Mouse (Mus musculus): ENCODE measurements around the gene Cbr2.
"Not testable (repeated sequence)": the region's sequence is repeated elsewhere in the genome, so short reads cannot be mapped to it uniquely, and the experiment has no call there.

Cbr2 gene

DNA sequence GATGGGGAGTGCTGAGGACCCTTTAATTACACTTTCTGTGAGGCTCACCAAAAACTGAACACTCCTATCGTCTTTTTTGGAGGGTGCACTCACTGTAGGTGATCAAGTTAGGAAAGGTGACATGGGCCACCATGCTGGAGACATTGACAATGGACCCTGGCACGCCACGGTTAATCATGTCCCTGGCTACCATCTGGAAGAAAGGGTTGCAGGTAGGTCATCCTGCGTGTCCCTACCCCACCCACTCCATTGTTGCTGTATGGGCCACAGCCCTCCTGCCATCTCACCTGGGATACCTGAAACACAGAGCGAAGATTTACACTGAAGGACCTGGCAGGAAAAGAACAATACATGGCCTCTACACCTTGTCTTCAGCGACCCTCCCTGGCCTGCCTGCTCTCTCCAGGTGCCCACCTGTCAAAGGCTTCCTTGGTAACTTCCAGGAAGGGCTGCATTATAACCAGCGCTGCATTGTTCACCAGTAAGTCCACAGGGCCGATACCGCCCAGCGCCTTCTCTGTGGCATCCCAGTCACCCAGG is 1.5 kb downstream of the Cbr2 start:
- no peak for DNase-seq

DNA sequence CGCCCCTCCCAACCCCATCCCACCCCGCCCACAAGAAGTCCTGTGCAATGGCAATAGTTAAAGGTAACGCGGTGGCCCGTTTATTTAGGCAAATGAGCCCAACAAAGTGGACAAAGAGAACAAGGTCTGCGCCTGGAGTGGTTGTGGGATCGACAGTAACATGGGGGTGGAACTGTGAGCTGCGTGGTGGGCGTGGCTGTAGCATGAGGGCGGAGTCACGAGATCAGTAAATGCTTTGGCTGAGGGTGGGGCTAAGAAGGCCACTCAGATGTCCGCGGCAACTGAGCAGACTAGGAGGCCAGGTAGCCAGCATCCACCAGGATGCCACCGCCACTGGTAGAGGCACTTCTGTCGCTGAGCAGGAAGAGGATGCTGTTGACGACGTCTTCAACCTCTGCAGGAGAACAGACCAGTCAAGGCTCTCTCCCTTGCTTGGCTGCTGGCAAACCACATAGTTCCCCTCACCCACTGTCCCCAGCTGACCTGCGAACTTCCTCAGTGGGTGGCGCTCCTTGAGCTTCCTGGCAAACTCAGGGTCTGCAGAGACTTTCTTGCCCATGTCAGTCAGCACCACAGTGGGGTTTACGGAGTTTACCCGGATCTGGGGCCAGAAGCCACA is 2.4 kb downstream of the Cbr2 start:
- DNase-seq: not testable (repeated sequence)

DNA sequence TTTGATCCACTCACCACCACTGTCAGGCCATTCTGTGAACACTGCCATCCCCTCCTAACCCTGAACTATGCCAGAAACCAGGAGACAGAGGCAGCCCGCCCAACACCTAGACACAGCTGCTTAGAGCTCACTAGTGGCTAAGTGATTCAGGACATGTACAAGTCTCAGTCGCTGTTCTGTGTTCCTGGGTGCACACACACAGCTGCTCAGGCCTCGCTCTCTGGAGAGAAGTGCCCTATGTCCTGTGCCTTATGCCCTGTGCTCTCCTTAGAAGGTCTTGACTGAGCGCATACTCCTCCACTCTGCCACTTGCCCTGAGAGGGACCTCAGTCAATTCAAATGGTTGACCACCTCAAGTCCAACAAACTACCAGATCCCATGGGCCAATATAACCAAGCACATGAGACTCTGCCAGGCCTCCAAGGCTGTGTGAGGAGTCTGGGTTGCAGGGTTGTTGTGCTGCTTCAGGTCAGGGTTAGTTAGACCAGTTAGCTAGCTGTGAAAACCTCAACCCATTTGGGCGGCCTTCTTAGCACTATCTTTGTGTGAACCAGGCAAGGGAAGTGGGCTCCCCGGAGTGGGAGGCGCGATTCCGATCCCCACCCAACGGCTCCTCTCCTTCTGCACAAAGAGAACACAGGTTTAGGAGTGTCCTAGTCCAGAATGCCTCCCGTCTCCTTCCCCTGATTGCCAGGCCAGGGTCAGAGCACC is 3.2 kb downstream of the Cbr2 start:
- DNase-seq: no peak

DNA sequence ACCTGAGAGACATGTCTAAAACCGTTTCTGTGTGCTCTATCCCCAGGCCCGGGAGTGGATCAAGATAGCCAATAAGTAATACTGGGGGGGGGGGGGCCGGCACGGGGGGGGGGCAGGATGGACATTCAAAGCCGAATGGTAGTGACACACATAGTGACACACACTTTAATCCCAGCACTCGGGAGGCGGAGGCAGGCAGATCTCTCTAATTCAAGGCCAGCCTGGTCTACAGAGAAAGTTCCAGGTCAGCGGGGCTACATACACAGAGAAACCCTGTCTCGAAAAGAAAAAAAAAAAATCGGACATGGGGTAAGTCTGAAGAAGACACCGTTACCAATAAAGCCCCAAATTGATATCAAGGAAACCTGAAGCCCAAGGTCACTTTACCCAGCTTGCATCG is 4.3 kb downstream of the Cbr2 start:
- DNase-seq: no peak

DNA sequence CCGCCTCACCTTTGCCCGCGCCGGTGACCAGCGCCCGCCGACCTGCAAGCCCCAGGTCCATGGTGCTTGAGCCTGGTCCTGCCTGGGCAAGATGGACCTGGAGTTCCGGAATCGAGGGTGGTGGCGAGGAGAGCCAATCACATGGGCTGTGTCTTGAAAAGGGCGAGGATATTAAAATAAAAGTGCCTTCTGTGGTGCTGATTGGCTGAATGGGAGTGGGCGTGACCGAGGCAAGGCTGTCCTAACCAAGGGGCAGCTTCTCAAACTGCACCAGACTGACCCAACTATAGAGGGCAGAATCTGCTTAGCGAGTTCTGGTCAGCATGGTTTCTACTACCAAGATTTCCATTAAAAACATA is 4.8 kb downstream of the Cbr2 start, which contains the start of gene Dcxr:
TSS of gene Dcxr (minus strand) at position 113 of the 359 bp plus-strand sequence.
- peak; percentile 87 for DNase-seq

DNA sequence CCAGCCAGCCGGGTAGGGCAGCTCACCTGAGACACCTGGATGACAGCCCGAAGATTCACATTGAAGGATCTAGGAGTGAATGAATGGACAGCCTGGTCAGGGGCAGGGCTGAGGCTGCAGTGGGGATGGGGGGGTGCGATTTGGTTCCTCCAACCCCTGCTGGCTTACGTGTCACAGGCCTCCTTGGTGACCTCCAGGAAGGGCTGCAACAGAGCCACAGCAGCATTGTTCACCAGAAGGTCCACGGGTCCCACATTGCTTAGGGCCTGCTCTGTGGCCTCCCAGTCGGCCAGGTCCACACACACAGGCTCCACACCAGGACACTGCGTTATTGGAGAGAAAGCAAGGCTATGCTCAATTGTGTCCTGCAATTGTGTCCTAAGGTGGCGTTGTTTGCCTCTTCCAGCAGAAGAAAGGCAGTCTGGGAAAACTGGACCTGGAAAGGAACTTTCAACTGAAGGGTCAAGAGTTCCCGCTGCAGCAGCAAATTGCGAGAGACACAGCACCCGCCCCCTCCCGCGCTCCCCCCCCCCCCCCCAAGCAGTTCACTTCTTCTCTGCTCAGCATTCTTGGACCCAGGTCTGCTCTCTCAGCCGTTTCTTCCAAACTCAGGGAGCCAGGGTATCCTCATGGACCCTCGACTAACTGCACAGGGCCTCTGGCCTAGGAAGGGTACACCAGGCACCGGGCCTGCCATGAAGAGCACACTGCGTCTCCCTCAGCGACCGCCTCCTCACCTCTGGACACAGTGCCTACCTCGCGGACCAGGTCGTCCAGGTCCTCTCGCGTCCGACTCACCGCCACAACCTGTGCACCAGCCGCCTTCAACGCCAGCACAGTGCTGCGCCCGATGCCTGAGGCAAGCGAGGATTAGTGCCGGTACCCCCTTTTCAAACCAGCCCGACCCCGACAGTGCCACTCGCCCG is 5.4 kb downstream of the Cbr2 start:
- no peak for DNase-seq

DNA sequence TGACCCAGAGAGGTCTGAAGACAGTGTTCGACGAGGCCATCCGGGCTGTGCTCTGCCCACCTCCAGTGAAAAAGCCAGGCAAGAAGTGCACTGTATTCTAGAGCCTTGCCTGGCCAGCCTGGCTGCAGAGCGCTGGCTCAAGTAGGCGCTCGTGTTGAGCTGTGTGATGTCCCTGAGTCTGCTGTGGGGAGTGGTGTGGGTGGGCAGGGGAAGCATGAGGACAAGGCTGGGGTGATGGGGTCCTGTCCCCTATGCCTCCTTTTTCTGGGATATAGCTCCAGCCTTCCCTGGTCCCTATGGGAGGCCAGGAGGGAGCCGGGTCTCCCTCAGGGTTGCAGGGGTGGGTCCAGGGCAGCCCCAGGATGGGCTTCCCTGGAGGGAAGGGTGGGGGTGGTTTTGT is 8.4 kb downstream of the Cbr2 start:
- no peak for DNase-seq

DNA sequence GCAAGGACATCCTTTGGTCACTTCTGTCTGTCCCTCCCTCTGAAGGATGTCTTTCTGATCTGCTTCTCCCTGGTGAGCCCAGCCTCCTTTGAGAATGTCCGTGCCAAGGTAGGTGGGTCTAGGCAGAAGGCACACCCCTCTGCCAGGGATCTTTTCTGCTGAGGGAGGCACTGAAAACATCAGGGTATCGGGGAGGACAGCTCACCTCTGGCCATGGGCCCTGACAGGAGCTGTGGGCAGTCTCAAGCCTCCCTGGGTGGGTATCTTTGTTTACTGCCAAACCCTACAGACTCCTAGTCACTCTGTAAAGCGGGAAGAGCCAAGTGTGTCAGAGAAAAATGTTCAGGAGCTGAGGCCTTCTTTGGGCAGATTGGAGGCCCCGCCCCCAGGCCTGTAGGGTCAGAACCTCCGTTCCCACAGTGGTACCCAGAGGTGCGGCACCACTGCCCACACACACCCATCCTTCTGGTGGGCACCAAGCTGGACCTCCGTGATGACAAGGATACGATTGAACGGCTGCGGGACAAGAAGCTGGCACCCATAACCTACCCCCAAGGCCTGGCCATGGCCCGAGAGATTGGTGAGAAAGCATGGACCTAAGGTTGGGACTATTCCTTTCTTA is 9.0 kb downstream of the Cbr2 start:
- DNase-seq: no peak

DNA sequence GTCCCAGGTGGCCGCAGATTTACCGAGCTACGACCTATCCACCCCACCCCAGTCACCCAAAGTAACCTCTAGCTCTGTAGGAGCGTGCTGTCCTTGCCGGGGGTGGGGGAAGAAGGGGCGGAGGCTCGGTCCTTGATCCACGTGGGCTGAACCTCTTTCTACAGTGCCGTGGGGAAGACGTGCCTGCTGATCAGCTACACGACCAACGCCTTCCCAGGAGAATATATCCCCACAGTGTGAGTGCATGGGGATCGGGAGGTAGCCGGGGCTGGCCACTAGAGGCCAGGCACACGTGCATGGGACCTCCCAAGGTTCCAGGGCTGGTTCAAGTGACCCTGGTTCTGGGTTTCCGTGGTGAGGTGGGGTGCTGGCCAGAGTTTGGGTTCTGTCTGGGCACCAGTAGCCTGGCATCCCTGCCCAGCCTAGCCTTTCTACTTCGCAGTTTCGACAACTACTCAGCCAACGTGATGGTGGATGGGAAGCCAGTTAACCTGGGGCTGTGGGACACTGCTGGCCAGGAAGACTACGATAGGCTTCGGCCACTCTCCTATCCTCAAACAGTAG is 9.8 kb downstream of the Cbr2 start:
- no peak for DNase-seq

DNA sequence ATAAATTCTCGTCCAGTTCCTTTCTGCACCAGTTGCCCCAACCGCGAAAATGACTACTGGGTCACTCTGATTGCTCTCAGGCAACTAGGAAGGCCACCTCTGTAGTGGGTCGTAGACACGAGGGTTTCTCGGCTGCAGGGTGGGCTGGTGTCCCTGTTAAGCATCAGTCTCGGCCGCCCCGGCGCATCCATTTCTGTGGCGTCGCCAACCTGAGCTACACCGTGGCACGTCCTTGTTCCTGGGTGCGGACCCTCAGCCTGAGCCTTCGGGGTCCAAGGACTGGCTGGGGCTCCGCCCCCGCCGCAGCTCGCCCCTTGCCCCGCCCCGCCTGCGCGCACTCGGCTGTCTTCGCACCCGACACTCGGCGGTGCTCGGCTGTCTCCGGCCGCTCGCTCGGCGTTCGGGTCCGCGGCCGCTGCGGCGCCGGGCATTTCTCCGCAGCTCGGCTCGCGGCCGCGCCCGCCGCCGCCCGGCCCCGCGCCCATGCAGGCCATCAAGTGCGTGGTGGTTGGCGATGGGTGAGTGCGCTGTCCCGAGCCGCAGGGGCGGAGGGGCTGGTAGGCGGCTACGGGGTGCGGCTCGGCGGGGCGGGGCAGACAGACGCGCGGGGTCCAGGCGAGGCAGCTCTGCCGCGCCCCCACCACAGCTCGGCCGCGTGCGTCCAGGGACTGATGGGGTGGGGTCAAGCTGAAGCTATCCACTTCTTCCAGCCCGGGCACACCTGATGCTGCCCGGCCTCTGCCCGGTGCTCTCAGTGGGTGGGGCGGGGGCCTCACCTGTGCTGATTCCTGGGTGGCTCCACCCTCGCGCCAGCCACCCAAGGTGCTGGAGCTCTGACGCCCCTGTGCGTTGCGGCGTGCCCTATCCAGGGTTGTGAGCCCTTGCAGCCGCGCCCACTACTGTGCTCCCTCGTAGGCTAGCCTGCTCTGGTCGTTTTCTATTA is 10.5 kb downstream of the Cbr2 start, which contains the start of gene Rac3:
TSS of gene Rac3 (plus strand) at position 347 of the 943 bp plus-strand sequence.
- peak; percentile 77 for DNase-seq

DNA sequence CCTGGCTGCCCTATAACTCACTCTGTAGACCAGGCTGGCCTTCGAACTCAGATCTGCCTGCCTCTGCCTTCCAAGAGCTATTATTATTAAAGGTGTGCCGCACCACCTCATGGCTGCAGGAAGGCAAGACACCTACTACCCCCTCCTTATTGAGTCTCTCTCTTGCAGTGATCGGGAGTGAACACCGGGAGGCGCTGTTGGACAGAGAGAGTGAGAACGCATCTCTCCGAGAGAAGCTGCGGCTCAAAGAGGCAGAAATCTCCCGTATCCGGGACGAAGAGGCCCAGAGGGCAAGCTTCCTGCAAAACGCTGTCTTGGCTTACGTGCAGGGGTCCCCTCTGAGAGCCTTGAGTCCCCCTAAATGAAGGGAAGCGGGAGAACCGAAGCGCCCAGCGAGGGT is 11.5 kb downstream of the Cbr2 start:
- DNase-seq: peak; percentile 90

DNA sequence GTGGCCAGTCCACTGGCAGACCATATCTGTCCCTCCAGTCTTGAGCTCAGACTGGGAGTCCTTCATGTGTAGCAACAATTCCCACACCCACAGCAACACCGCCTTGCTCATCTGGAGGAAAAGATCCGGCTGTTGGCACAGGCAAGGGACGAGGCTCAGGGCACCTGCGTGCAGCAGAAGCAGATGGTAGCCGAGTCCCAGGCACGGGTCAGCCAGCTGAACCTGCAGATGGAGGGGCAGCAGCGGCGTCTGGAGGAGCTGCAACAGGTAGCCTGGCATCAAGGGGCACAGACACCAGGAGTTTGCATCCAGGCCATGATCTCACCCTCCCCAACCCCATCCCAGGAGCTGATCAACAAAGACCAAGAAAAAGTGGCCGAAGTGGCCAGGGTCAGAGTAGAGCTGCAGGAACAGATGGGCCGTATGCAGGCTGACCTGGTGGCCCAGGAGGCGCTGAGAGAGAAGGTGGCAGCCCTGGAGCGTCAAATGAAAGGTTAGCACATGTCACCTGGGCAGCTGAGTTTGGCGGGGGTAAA is 12.0 kb downstream of the Cbr2 start:
- peak; percentile 57 for DNase-seq

DNA sequence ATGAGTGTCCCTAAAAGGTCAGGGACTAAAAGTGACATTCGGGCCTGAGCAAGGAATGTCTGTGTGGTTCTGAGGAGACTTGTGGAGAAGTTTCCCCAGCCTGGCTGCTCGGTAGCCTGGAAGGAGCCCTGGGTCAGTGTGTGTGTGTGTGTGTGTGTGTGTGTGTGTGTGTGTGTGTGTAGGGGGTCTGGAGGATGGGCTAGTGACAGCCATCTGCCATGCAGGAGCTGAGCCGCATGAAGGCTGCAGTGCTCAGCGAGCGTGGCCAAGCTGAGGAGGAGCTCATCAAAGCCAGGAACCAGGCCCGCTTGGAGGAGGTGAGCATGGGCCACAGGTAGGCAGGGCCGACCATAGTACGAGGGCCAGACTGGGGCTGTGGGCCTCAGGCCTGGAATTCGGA is 12.7 kb downstream of the Cbr2 start:
- no peak for DNase-seq

DNA sequence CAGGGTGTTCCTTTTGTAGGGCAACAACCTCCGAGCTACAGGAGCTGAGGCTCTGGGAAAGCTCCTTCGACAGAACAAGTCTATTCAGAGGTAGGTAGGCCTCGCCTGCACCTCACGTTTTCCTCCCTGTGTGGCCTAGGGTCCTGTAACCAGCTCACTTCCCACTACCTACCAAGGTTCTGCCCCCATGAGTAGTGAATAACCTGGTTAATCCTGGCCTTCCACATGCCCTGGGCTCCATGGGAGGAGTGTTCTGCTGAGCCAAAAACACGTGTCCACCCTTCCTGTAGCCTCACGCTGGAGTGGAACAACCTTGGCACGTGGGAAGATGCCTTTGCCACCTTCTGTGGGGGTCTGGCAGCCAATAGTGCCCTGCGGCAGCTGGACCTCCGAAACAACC is 16.8 kb downstream of the Cbr2 start:
- no peak for DNase-seq

DNA sequence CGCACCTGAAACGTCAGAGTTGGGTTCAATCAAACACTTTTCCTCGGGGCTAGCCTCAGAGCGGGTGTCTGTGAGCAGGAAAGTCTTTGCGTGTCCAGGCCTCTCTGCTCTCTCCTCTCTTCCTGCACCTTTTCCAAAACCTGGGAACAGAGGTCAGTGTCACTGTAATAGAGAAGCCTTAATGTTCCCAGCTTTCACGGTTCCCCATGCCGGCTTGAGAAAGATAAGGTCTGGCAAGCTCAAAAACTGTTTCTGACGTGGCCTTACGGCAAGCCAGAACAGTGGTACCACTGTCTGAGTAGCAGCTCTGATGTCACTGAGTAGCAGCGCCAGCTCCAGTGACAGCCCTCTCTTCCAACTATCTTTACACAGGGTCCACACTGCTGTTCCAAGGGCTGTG is 17.4 kb downstream of the Cbr2 start:
- DNase-seq: no peak

DNA sequence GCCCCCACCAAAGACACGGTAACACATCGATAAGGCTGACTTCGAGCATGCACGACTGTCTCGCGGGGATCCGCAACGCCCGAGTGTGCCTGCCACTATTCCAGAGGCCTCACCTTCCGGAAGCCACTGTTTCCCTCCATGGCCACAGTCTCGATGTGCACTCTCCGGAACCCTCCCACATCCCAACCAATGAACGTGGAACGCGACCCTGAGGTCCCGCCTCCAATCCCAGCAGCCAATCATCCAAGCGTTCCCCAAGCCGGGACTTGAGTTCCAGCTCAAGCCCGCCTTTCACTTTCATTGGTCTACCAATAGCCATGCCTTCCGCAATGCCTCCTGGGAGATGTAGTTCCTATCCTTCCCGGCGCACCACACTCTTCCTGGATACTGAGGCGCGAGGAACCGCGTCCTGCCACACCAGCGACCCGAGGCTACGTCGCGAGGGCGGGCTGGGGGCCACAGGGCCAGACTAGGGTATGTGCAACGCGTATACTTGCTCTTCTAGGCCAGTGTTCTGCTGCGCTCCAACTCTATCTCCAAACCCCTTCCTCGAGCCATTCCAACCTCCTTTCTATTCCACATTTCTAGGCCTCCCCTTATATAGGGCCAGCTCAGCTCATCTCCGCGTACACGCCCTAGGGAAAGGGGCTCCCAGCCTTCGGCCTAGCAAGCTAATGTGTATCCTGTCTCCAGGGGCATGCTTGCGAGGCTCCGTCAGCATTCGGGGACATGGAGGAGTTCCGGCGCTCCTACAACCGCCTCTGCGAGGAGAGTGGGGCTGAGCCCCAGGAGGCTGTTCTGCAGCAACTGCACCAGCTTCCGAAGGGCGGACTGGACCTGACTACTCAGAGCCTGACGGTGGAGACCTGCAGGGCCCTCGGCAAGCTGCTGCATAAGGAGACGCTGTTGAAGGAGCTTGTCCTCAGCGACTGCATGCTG is 18.1 kb downstream of the Cbr2 start, which contains the start of the genes Cenpx and Lrrc45:
TSS of gene Cenpx (minus strand) at position 159 of the 939 bp plus-strand sequence.
TSS of gene Lrrc45 (plus strand) at position 346 of the 939 bp plus-strand sequence.
- peak; percentile 97 for DNase-seq

DNA sequence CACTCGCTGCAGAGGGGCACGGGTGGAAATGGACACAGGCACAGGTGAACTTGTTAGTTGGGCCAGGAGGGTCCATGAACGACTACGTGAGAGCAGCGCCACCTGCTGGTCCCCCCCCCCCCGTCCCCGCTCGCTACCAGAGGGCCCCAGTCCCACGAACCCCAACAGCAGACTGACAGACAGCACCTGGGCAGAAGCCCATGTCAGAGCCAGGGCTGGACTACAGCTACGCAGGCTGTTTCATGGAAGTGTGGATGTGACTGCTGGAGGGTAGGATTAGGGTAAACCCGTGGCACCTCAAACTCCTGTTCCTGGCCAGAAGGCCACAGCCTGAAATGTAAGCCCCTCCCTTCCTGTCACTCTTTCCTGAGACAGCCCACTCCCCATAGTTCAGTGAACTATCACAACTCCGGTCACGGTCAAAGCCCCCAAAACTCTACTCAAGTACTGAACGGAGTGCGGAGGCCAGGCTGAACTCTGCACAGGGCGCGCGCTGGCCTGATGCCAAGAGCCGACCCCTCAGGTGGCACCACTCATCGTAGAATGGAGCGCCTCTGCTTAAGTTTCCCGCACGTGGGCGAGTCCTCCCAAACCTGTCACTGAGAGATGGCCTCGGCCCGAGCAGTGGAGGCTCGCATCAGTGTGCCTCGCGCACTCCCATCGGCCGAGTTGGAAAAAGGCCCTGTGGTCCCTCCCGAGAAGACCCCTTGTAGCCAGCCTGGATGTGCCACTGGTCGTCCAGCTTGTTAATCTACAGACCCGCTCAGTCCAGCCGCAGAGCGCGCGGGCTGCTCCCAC is 18.9 kb downstream of the Cbr2 start:
- peak; percentile 76 for DNase-seq

DNA sequence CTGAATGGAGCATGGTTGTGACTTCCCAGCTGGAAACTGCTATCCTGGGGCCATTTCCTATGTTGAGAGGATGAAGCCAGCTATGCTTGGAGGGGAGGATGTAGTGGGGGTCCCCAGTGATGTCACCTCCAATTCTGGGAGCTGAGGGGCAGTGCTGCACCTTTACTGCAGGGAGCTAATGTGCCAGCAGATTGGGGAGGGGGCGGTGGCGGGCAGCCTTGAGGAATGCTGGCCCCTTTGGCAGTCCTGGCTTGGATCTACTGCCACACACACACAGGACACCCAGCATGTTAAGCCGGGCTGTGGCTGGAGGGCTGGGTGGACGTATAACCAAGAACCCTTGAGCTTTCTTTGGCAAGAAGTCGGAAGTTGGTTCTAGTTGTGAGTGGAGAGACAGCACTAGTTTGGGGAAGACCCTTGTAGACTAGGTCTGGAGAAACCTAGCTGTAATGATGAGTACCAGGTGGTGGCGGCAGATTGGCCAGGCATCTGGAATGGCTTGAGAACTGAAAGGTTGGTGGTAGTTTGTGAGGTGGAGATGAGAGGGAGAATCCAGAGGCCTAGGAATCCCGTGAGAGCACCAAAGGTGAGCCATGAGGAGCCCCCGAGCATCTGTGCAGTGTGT is 19.8 kb downstream of the Cbr2 start:
- DNase-seq: peak; percentile 51

Data from cerebellum, adult 11-12 months (tissue).